Mouse (Mus musculus) gastrocnemius, postnatal 14 days (tissue): ENCODE measurements at regions not wholly inside any gene's neighbourhood (a gene's known extent, or its start where the extent isn't known, plus 50 kb on each side); places are given as distances from the start of the nearest gene placed in this dataset.

Experiments used
- DNase-seq: peaks from one replicate; pipeline ENCODE4 v3.0.0; 2021; ENCODE audit warnings: mixed read lengths
- intact Hi-C: fragments of 180-260 bp; cut with DNase I; formaldehyde crosslinking; loops from one replicate; pipeline ENCODE4 v1.15.1; 2025; ENCODE audit warnings: low total_unique reads

GRCm38 (mm10) chr2:79127822-79128221, 127.4 kb upstream of the Itga4 start:
- intact Hi-C loops: no loop called here
- no peak for DNase-seq

GRCm38 (mm10) chr2:79130660-79131059, 124.6 kb upstream of the Itga4 start:
- DNase-seq: no peak
- intact Hi-C loops: no loop called here

DNA sequence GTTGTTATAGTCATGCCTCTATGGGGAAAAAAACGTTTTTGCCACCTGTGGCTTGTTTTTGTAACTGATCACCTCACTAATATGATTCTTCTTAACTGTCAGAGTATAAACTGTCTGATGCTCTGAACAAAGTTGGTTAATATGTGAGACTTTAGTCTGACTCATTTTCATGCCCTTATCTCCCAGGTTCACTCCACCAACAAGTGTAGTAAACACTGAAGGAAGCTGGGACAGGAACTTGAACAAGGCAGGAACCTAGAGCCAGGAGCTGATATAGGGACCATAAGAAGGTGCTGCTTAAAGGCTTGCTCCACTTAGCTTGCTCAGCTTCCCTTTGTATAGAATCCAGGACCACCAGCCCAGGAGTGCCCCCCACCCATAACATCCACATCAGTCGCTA, 124.0 kb upstream of the Itga4 start:
- DNase-seq: no peak
- intact Hi-C loops: no loop called here

DNA sequence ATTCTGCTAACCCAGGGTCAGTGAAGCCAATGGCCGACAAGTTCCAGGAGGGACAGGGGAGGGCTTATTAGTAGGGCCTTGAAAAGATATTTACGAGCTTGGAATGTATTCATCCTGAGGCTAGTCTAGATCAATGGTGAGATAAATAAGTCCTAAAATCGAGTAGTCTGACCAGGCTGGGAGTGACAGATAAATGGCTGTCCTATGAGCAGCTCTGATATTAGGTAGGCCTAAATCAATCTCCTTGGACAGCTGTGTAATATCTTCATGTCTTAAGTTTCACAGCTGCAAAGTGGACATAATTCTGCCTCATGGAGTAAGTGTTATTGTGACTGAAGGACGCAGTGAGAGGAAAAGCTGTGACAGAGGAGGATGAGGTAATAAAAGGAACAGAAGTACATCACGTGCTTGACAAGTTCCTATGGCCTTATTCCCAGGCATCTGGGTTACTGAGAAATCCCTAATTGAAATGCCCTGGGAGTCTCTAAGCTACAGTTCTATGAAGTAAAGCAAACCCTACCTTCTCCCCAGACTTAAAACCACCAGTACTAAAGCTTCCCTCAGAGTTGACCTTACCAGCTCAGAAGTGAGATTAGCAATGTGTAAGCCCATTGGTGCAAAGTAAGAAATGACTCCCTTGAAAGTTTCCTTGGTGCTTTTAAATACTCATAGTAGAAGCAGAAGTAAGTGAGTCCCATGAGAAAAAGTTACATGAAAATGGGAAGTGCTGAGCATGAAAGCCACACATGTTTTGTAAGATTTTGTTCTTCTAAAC, 123.3 kb upstream of the Itga4 start:
- no peak for DNase-seq
- intact Hi-C loops: no loop called here

- DNase-seq: no peak
- intact Hi-C loops: no loop called here
Measured at GRCm38 (mm10) chr2:79132518-79132845, 122.7 kb upstream of the Itga4 start.

- DNase-seq: no peak
- intact Hi-C loops: no loop called here
Measured at GRCm38 (mm10) chr2:79134281-79134680, 120.9 kb upstream of the Itga4 start.

- no peak for DNase-seq
- intact Hi-C loops: no loop called here
Measured at GRCm38 (mm10) chr2:79135986-79136385, 119.2 kb upstream of the Itga4 start.

DNA sequence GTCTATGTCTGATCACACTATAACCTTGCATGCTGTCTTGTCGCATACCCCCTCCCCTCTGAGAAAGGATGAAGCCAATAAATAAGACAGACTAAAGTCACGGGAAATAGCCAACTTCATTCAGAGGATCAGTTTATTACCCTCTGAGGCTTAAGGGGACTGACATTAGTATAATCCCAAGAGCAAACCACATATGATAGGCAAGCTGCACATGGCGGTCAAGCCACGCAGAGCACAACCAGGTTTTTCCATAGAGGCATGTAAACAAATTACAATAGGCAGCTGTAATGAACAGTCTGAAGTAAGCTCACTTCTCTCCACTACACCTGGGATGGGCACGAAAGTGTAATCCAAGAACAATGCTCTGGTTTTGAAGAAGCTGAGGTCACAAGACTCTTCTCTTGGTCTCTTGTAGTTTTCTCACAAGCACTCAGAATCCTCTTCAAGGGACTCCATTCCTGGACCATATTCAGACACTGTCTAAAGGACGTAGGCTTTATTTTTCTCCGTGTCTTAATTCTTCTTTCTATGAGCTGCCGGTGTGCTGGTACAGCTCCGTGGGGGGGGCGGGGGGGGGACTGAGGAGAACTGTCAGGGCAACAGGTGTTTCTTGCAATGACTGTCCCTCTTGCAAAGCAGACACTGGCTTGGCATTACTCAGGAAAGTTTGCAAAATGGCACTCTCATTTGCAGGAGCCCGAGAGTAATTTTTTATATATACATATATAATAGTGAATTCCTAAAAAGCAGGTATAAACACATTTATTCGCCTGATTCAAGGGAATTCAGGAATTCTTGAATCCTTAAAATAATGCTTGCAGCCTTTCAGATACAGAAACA, 118.4 kb upstream of the Itga4 start:
- intact Hi-C loops: no loop called here
- DNase-seq: no peak

DNA sequence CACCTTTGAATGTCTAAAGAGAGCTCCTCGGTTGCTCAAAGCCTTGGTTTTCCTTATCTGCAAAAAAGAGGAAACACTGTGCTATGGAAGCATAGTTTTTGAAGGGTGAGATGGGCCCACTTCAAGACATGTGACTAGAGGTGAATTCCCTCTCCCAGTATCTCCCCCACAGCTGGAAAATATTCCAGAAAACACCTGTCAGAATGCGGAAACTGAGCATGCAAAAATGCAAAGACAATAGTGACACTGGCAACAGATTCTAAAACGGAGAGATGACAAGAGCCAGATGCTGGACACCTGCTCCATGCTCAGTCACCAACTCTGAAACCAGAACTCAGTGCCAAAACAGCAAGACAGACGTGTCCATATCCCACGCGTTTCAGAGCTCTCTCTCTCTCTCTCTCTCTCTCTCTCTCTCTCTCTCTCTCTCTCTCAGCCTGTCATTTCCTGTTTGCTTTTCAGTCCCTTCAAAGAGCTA, 117.5 kb upstream of the Itga4 start:
- no peak for DNase-seq
- intact Hi-C loops: no loop called here

DNA sequence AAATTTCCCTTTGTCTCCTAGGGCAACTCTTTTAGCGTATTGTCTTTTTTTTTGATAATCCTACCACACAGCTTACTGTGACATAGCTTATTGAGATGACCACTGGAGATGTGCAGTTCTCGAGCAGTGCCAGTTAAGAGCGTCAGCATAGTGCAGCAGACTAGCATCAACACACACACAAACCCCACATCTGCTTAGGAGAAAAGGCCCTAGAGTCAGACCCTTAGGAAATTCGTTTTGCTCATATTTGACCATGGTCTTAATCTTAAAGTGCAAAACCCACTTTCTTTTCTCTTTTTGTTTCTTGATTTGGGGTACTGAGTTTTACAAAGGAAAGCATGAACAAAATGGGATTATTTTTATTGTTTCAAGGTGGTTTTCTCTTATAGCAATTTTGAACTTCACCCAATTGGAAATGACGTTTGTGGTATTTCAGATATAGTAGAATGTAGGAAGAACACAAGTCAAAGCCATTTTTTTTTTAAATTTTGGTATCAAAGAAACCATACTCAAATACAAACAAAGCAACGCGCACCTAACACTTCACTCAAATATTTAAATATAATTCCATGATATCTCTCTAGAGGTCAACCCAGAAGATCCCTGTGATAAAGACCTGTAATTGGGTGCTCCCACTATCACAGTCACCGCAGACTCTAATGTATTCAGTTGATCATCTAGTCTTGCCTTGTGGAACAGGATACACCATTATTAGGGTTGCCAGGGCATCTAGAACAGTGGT, 116.7 kb upstream of the Itga4 start:
- no peak for DNase-seq
- intact Hi-C loops: no loop called here

- intact Hi-C loops: no loop called here
- DNase-seq: no peak
Measured at GRCm38 (mm10) chr2:79141961-79142360, 113.3 kb upstream of the Itga4 start.

DNA sequence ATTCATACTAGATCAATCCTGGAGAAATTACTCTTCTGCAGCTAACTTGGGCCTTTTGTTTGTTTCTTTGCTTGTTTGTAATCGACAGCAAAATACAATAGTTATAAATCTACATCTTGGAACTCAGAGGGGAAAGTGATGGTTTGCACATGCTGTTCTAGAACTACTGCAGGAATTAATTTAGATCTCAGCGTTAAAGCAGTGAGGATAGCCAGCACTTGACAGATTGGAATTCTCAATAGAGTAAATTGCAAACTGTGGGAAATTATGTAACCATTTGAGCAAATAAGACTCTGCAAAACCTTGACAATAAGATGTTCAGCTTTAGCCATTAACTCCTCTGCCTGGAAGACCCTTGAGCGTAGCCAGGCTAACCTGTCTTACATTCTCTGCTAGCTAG, 112.0 kb upstream of the Itga4 start:
- intact Hi-C loops: no loop called here
- DNase-seq: no peak

DNA sequence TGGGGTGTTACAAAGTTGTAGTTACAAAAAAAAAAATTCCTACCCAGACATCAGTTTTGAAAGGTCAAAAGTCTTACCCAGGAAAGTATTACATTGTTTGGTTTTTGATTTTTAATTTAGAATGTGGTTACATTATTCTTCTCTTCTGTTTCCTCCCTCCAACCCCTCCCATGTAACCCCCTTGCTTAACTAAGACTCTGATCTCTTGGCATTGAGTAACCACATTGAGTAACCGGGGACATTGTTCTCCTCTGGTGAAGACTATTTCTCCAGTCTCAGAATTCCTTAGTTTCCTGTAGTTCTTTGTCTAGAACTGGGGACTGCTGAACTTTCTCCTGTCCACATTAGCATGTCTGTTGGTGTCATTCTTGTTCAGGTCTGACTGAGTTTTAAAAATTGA, 109.3 kb upstream of the Itga4 start:
- intact Hi-C loops: no loop called here
- DNase-seq: no peak

GRCm38 (mm10) chr2:79146563-79146962, 108.7 kb upstream of the Itga4 start:
- intact Hi-C loops: no loop called here
- no peak for DNase-seq

GRCm38 (mm10) chr2:79149012-79149698, 106.1 kb upstream of the Itga4 start:
- intact Hi-C loops: no loop called here
- DNase-seq: peak; percentile 53

GRCm38 (mm10) chr2:79151610-79152009, 103.6 kb upstream of the Itga4 start:
- DNase-seq: no peak
- intact Hi-C loops: no loop called here

DNA sequence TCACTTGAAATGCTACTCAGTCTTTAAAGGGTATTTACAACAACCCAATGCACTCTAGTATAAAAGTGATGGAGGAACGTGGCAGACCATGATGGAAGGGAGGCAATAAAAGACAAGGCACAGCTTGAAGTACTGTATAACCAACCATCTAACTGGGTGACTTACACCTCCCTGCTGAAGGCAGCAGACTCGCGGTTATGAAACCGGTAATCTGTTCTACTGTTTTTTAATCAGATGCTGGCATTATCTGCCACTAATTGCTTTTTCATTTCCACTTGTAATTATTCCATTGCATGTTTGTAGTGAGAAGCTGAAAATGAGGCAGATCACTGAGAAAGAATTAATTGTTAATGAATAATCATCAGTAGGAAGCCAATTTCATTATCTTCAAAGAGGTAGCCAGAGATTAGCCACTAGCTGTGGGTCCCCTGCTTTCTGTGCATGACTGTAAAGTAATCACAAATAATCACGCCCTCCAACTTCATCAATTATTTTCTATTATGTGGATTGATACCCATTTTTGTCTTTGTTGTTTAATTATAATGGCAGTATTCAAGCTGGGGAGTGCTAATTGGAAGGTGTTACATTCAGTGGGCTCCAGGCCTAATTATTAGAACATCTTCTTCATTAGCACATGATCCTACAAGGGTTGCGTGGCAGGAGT, 103.1 kb upstream of the Itga4 start:
- intact Hi-C loops: no loop called here
- no peak for DNase-seq

DNA sequence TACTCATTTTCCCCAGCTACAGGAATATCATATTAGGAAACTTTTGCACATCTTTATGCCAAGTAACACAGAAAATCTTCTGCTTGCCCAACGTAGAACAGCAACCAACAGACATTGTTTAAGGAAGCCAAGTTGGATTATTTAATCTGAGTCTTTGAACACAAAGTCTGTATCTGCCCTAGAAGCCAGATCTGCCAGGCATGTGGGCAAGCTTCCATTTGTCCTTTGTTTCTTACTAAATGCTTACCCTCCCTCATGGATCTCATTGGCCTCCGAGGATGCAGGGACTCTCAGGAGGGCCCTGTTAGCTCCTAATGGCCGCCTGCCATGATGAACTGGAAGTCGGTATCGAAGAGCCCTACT, 102.5 kb upstream of the Itga4 start:
- no peak for DNase-seq
- intact Hi-C loops: no loop called here

DNA sequence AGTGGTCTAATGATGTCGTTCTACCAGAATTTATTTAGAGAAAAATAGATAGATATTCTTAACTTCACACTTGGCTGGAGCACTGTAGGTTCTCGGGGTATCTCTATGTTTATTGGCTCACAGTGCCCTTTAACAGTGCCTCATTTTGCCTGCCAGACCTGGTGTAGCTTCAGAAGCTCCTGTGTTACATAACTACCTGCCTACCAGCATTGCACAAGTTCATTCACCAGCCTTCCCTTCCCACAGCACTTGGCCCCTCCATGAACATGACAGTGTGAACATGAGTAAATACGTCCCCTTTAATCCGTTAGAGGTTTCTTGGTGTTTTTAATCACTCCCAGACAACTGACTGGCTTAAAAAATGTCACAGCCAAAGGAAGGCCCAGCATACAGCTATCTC, 102.2 kb upstream of the Itga4 start:
- no peak for DNase-seq
- intact Hi-C loops: no loop called here
